Mouse (Mus musculus): ENCODE measurements around the gene Ubap2l. TPM values are rescaled to one million over a fixed set of nuclear protein-coding genes. Genes with fewer than 3 reads are reported as not detected.
A peak's percentile ranks its signal among the peaks of the same experiment; 100 is the strongest.

The Ubap2l gene
- 140 and 148 TPM in 2 replicates for polyA plus RNA-seq (2014; fragmentation: Nextera tagmentation; extraction: Ambion mirVana)

GRCm38 (mm10) chr3:90052351-90053241, at the start of gene Ubap2l:
Gene Ubap2l (minus strand): TSS chr3:90052628.
- peak within 1 kb of the TSS; percentile 83 for H3K4me2 ChIP-seq (replicated peaks)
- peak; percentile 99 for DNase-seq (ENCODE audit: low spot score)
- WGBS = under 1% methylated on average over 75 of the region's 81 CpGs

GRCm38 (mm10) chr3:90101673-90102072, 49.2 kb upstream of the Ubap2l start:
- Histone ChIP-seq H3K27ac (no peak overlapping the region), H3K9ac (no peak overlapping the region), H3K4me1 (replicated peaks; ENCODE audit: control insufficient read depth, insufficient read depth, low read length) (no peaks in the 10 kb centered on the region), H3K4me3 (replicated peaks; ENCODE audit: low read length) (no peak overlapping the region), H3K4me2 (replicated peaks) (no peak overlapping the region), H3K9me3 (ENCODE audit: control insufficient read depth, low read length) (no peaks in the 10 kb centered on the region), H3K36me3 (replicated peaks; ENCODE audit: control insufficient read depth, insufficient read depth) (peaks cover 39% of the 10 kb centered on the region), H3K27me3 (ENCODE audit: control insufficient read depth, insufficient read depth, low read length) (no peaks in the 10 kb centered on the region)
- DNase-seq (ENCODE audit: low spot score) (no peak), ATAC-seq (ENCODE audit: low FRiP score) (no peak)
- 100% methylated on average over 2 of the region's 2 CpGs for WGBS

More at GRCm38 (mm10) chr3:90052351-90053241, at the start of gene Ubap2l:
- Histone ChIP-seq H3K9me3 (ENCODE audit: control insufficient read depth, low read length) (no peaks in the 10 kb centered on the region), H3K4me1 (replicated peaks; ENCODE audit: control insufficient read depth, insufficient read depth, low read length) (peaks cover 30% of the 10 kb centered on the region), H3K9ac (peak within 1 kb of the TSS; percentile 97), H3K4me3 (replicated peaks; ENCODE audit: low read length) (peak within 1 kb of the TSS; percentile 95), H3K36me3 (replicated peaks; ENCODE audit: control insufficient read depth, insufficient read depth) (peaks cover 35% of the 10 kb centered on the region), H3K27me3 (ENCODE audit: control insufficient read depth, insufficient read depth, low read length) (no peaks in the 10 kb centered on the region), H3K27ac (peak within 1 kb of the TSS; percentile 94)
- ATAC-seq (ENCODE audit: low FRiP score) = peak; percentile 94

- Histone ChIP-seq H3K9me3 (ENCODE audit: control insufficient read depth, low read length) (no peaks in the 10 kb centered on the region), H3K36me3 (replicated peaks; ENCODE audit: control insufficient read depth, insufficient read depth) (peaks cover 46% of the 10 kb centered on the region), H3K4me2 (replicated peaks) (no peak overlapping the region), H3K4me1 (replicated peaks; ENCODE audit: control insufficient read depth, insufficient read depth, low read length) (no peaks in the 10 kb centered on the region), H3K27ac (no peak overlapping the region), H3K4me3 (replicated peaks; ENCODE audit: low read length) (no peak overlapping the region), H3K27me3 (ENCODE audit: control insufficient read depth, insufficient read depth, low read length) (no peaks in the 10 kb centered on the region), H3K9ac (no peak overlapping the region)
- DNase-seq (ENCODE audit: low spot score) (no peak), ATAC-seq (ENCODE audit: low FRiP score) (no peak)
- 91% methylated on average over 3 of the region's 3 CpGs for WGBS
These were observed 48.6 kb upstream of the Ubap2l start for GRCm38 (mm10) chr3:90101010-90101409.

- H3K4me2 ChIP-seq (replicated peaks) = no peak overlapping the region
- no peak overlapping the region for H3K27ac ChIP-seq
- DNase-seq (ENCODE audit: low spot score) (no peak), ATAC-seq (ENCODE audit: low FRiP score) (no peak)
- no peaks in the 10 kb centered on the region for H3K9me3 ChIP-seq (ENCODE audit: control insufficient read depth, low read length)
- H3K36me3 ChIP-seq (replicated peaks; ENCODE audit: control insufficient read depth, insufficient read depth) = peaks cover 72% of the 10 kb centered on the region
- no peaks in the 10 kb centered on the region for H3K27me3 ChIP-seq (ENCODE audit: control insufficient read depth, insufficient read depth, low read length)
- no peaks in the 10 kb centered on the region for H3K4me1 ChIP-seq (replicated peaks; ENCODE audit: control insufficient read depth, insufficient read depth, low read length)
- H3K4me3 ChIP-seq (replicated peaks; ENCODE audit: low read length) = no peak overlapping the region
- no peak overlapping the region for H3K9ac ChIP-seq
- 90% methylated on average over 5 of the region's 5 CpGs for WGBS
These were observed 45.5 kb upstream of the Ubap2l start for GRCm38 (mm10) chr3:90097928-90098327.

GRCm38 (mm10) chr3:90094453-90094852, 42.0 kb upstream of the Ubap2l start:
- no peak overlapping the region for H3K9ac ChIP-seq
- no peak for ATAC-seq (ENCODE audit: low FRiP score)
- no peak for DNase-seq (ENCODE audit: low spot score)
- peaks cover 89% of the 10 kb centered on the region for H3K36me3 ChIP-seq (replicated peaks; ENCODE audit: control insufficient read depth, insufficient read depth)
- no peak overlapping the region for H3K4me3 ChIP-seq (replicated peaks; ENCODE audit: low read length)
- no peaks in the 10 kb centered on the region for H3K27me3 ChIP-seq (ENCODE audit: control insufficient read depth, insufficient read depth, low read length)
- H3K27ac ChIP-seq = no peak overlapping the region
- H3K4me2 ChIP-seq (replicated peaks) = no peak overlapping the region
- no peaks in the 10 kb centered on the region for H3K4me1 ChIP-seq (replicated peaks; ENCODE audit: control insufficient read depth, insufficient read depth, low read length)
- 90% methylated on average over 3 of the region's 3 CpGs for WGBS
- no peaks in the 10 kb centered on the region for H3K9me3 ChIP-seq (ENCODE audit: control insufficient read depth, low read length)

GRCm38 (mm10) chr3:90090892-90091291, 38.5 kb upstream of the Ubap2l start:
- no peak overlapping the region for H3K4me2 ChIP-seq (replicated peaks)
- H3K9me3 ChIP-seq (ENCODE audit: control insufficient read depth, low read length) = no peaks in the 10 kb centered on the region
- DNase-seq (ENCODE audit: low spot score) (no peak), ATAC-seq (ENCODE audit: low FRiP score) (no peak)
- no peak overlapping the region for H3K9ac ChIP-seq
- no peaks in the 10 kb centered on the region for H3K27me3 ChIP-seq (ENCODE audit: control insufficient read depth, insufficient read depth, low read length)
- no peak overlapping the region for H3K27ac ChIP-seq
- 90% methylated on average over 6 of the region's 6 CpGs for WGBS
- no peaks in the 10 kb centered on the region for H3K4me1 ChIP-seq (replicated peaks; ENCODE audit: control insufficient read depth, insufficient read depth, low read length)
- H3K4me3 ChIP-seq (replicated peaks; ENCODE audit: low read length) = no peak overlapping the region
- H3K36me3 ChIP-seq (replicated peaks; ENCODE audit: control insufficient read depth, insufficient read depth) = peaks cover 88% of the 10 kb centered on the region

GRCm38 (mm10) chr3:90088617-90089016, 36.2 kb upstream of the Ubap2l start:
- DNase-seq (ENCODE audit: low spot score) (no peak), ATAC-seq (ENCODE audit: low FRiP score) (no peak)
- Histone ChIP-seq H3K27ac (no peak overlapping the region), H3K9me3 (ENCODE audit: control insufficient read depth, low read length) (no peaks in the 10 kb centered on the region), H3K27me3 (ENCODE audit: control insufficient read depth, insufficient read depth, low read length) (no peaks in the 10 kb centered on the region), H3K36me3 (replicated peaks; ENCODE audit: control insufficient read depth, insufficient read depth) (peaks cover 68% of the 10 kb centered on the region), H3K4me2 (replicated peaks) (no peak overlapping the region), H3K4me3 (replicated peaks; ENCODE audit: low read length) (no peak overlapping the region), H3K9ac (no peak overlapping the region), H3K4me1 (replicated peaks; ENCODE audit: control insufficient read depth, insufficient read depth, low read length) (peaks cover 9% of the 10 kb centered on the region)
- WGBS = 92% methylated on average over 2 of the region's 2 CpGs

- H3K27me3 ChIP-seq (ENCODE audit: control insufficient read depth, insufficient read depth, low read length) = no peaks in the 10 kb centered on the region
- H3K36me3 ChIP-seq (replicated peaks; ENCODE audit: control insufficient read depth, insufficient read depth) = peaks cover 44% of the 10 kb centered on the region
- no peaks in the 10 kb centered on the region for H3K9me3 ChIP-seq (ENCODE audit: control insufficient read depth, low read length)
- no peak overlapping the region for H3K4me2 ChIP-seq (replicated peaks)
- ATAC-seq (ENCODE audit: low FRiP score) (no peak), DNase-seq (ENCODE audit: low spot score) (no peak)
- peaks cover 27% of the 10 kb centered on the region for H3K4me1 ChIP-seq (replicated peaks; ENCODE audit: control insufficient read depth, insufficient read depth, low read length)
- WGBS = 94% methylated on average over 5 of the region's 5 CpGs
- H3K9ac ChIP-seq = no peak overlapping the region
- H3K4me3 ChIP-seq (replicated peaks; ENCODE audit: low read length) = no peak overlapping the region
- H3K27ac ChIP-seq = no peak overlapping the region
These were observed 33.6 kb upstream of the Ubap2l start for GRCm38 (mm10) chr3:90086068-90086467.

- no peak overlapping the region for H3K4me2 ChIP-seq (replicated peaks)
- no peak for DNase-seq (ENCODE audit: low spot score)
- H3K9me3 ChIP-seq (ENCODE audit: control insufficient read depth, low read length) = no peaks in the 10 kb centered on the region
- peaks cover 29% of the 10 kb centered on the region for H3K4me1 ChIP-seq (replicated peaks; ENCODE audit: control insufficient read depth, insufficient read depth, low read length)
- 87% methylated on average over 6 of the region's 6 CpGs for WGBS
- H3K27me3 ChIP-seq (ENCODE audit: control insufficient read depth, insufficient read depth, low read length) = no peaks in the 10 kb centered on the region
- H3K9ac ChIP-seq = no peak overlapping the region
- no peak overlapping the region for H3K27ac ChIP-seq
- no peak for ATAC-seq (ENCODE audit: low FRiP score)
- no peak overlapping the region for H3K4me3 ChIP-seq (replicated peaks; ENCODE audit: low read length)
- H3K36me3 ChIP-seq (replicated peaks; ENCODE audit: control insufficient read depth, insufficient read depth) = peaks cover 37% of the 10 kb centered on the region
These were observed 32.9 kb upstream of the Ubap2l start for GRCm38 (mm10) chr3:90085281-90085680.

All from hindbrain, embryonic 14.5 days (tissue).